Mouse (Mus musculus) heart, embryonic 14.5 days (tissue): Measurements from ENCODE around the gene Rtn4rl1. TPM values are rescaled to one million over a fixed set of nuclear protein-coding genes. Genes with fewer than 3 reads are reported as not detected.

Source experiments
- ATAC-seq: fragments of 200-750 bp; cut with Nextera tagmentation; 2 replicates; pipeline ENCODE4 v1.8.0; 2017; ENCODE audit warnings: low read depth, moderate TSS enrichment; ENCODE audit not compliant: insufficient number of reproducible peaks, insufficient read depth, low FRiP score
- H3K27ac ChIP-seq, 2 experiments: fragments of 200-500 bp in 1 of 2; fragments of 300-500 bp in 1 of 2; sonication (generic) in 1 of 2; replicated peaks in 1 of 2; 2 replicates each; pipeline ENCODE4 v1.5.1; 2012 to 2014; ENCODE audit warnings: low read depth in 2 of 2, low read length in 2 of 2, control low read depth in 1 of 2, mild to moderate bottlenecking in 1 of 2, mixed read lengths in 1 of 2; ENCODE audit not compliant: control insufficient read depth in 1 of 2, insufficient read depth in 1 of 2
- H3K27me3 ChIP-seq: fragments of 300-500 bp; sonication (generic); 2 replicates; pipeline ENCODE4 v1.6.1; 2014; ENCODE audit warnings: mild to moderate bottlenecking, low read length, control low read depth; ENCODE audit not compliant: control insufficient read depth, insufficient read depth
- H3K36me3 ChIP-seq: fragments of 300-500 bp; sonication (generic); 2 replicates; pipeline ENCODE4 v1.6.1; 2014; ENCODE audit warnings: mild to moderate bottlenecking, control low read depth, low read length, mixed read lengths; ENCODE audit not compliant: control insufficient read depth, insufficient read depth
- H3K4me1 ChIP-seq, 2 experiments: fragments of 200-500 bp in 1 of 2; fragments of 300-500 bp in 1 of 2; sonication (generic) in 1 of 2; 2 replicates each; pipeline ENCODE4 v1.6.1; 2012 to 2014; ENCODE audit warnings: low read length in 2 of 2, control low read depth in 1 of 2, mixed read lengths in 1 of 2; ENCODE audit not compliant: control insufficient read depth in 2 of 2, insufficient read depth in 2 of 2
- H3K4me2 ChIP-seq: fragments of 300-500 bp; sonication (generic); 2 replicates; pipeline ENCODE4 v1.6.1; 2014; ENCODE audit warnings: mild to moderate bottlenecking, low read length
- H3K4me3 ChIP-seq, 2 experiments: fragments of 200-500 bp in 1 of 2; fragments of 300-500 bp in 1 of 2; sonication (generic) in 1 of 2; 2 replicates each; pipeline ENCODE4 v1.5.1; 2012 to 2014; ENCODE audit warnings: low read length in 2 of 2, mild to moderate bottlenecking in 2 of 2, control low read depth in 1 of 2, low read depth in 1 of 2, moderate library complexity in 1 of 2; ENCODE audit not compliant: control insufficient read depth in 1 of 2, insufficient read depth in 1 of 2
- H3K9ac ChIP-seq: fragments of 300-500 bp; sonication (generic); 2 replicates; pipeline ENCODE4 v1.6.1; 2014; ENCODE audit warnings: mild to moderate bottlenecking, low read length
- H3K9me3 ChIP-seq: fragments of 300-500 bp; sonication (generic); 2 replicates; pipeline ENCODE4 v1.6.1; 2016; ENCODE audit warnings: low read length, control low read depth; ENCODE audit not compliant: control insufficient read depth
- WGBS: fragments of 180-500 bp; shearing (Covaris S2); extraction: QIAGEN DNeasy Blood & Tissue Kit; methylation state at CpG from one replicate; pipeline ENCODE4 v1.1.7; 2014; 5-methylcytosine and 5-hydroxymethylcytosine counted together
- polyA plus RNA-seq: library from polyadenylated mRNA; unstranded; fragments of >200 nt; fragmentation: Nextera tagmentation; extraction: Ambion mirVana; gene quantifications from 2 replicates; pipeline ENCODE4 v1.2.1, GENCODE M21; 2014

Gene Rtn4rl1
- polyA plus RNA-seq, 1 experiment from 2014 or later = 17.3 TPM

GRCm38 (mm10) chr11:75257056-75257648 lies 63.6 kb downstream of the Rtn4rl1 start:
- H3K36me3 ChIP-seq = no peaks in the 10 kb centered on the region
- H3K27me3 ChIP-seq = no peaks in the 10 kb centered on the region
- H3K4me2 ChIP-seq = no peak overlapping the region
- ATAC-seq = no peak
- H3K4me3 ChIP-seq = no peak overlapping the region
- no peak overlapping the region for H3K27ac ChIP-seq
- H3K9ac ChIP-seq = no peak overlapping the region
- 76% methylated on average over 4 of the region's 4 CpGs for WGBS
- no peaks in the 10 kb centered on the region for H3K9me3 ChIP-seq
- peaks cover 25 to 38% of the 10 kb centered on the region in 2 experiments for H3K4me1 ChIP-seq

- Histone ChIP-seq H3K27me3 (no peaks in the 10 kb centered on the region), H3K9me3 (no peaks in the 10 kb centered on the region), H3K36me3 (no peaks in the 10 kb centered on the region), H3K9ac (no peak overlapping the region), H3K27ac (no peak overlapping the region), H3K4me3 (no peak overlapping the region), H3K4me2 (no peak overlapping the region), H3K4me1 (peaks cover 29 to 42% of the 10 kb centered on the region in 2 experiments)
- no peak for ATAC-seq
- 54% methylated on average over 6 of the region's 6 CpGs for WGBS
These were observed 65.8 kb downstream of the Rtn4rl1 start for GRCm38 (mm10) chr11:75259416-75259815.

- 0 out of 2 replicates have a peak, but pooled peaks cover 3% of the 10 kb centered on the region for H3K36me3 ChIP-seq
- no peak overlapping the region for H3K4me3 ChIP-seq
- no peaks in the 10 kb centered on the region for H3K27me3 ChIP-seq
- peaks cover 23 to 40% of the 10 kb centered on the region in 2 experiments for H3K4me1 ChIP-seq
- no peak overlapping the region for H3K9ac ChIP-seq
- H3K9me3 ChIP-seq = no peaks in the 10 kb centered on the region
- ATAC-seq = no peak
- no peak overlapping the region for H3K27ac ChIP-seq
- 65% methylated on average over 10 of the region's 10 CpGs for WGBS
- H3K4me2 ChIP-seq = no peak overlapping the region
These were observed 66.5 kb downstream of the Rtn4rl1 start for GRCm38 (mm10) chr11:75259996-75260561.

GRCm38 (mm10) chr11:75261016-75261415 lies 67.4 kb downstream of the Rtn4rl1 start:
- Histone ChIP-seq H3K27me3 (no peaks in the 10 kb centered on the region), H3K9ac (peak overlapping the region; percentile 11; the same call in 1 of the 2 replicates), H3K4me3 (no peak overlapping the region), H3K4me2 (no peak overlapping the region), H3K4me1 (peaks cover 24 to 36% of the 10 kb centered on the region in 2 experiments), H3K27ac (no peak overlapping the region), H3K9me3 (no peaks in the 10 kb centered on the region), H3K36me3 (peaks cover 7% of the 10 kb centered on the region)
- 83% methylated on average over 2 of the region's 2 CpGs for WGBS
- ATAC-seq = no peak

- peaks cover 24 to 36% of the 10 kb centered on the region in 2 experiments for H3K4me1 ChIP-seq
- no peak for ATAC-seq
- no peaks in the 10 kb centered on the region for H3K9me3 ChIP-seq
These were observed 68.1 kb downstream of the Rtn4rl1 start for GRCm38 (mm10) chr11:75261730-75262129.

GRCm38 (mm10) chr11:75262181-75262580 lies 68.6 kb downstream of the Rtn4rl1 start:
- Histone ChIP-seq H3K36me3 (peaks cover 13% of the 10 kb centered on the region), H3K4me1 (peaks cover 24 to 36% of the 10 kb centered on the region in 2 experiments), H3K27ac (no peak overlapping the region; a peak in 1 of 4 replicates), H3K9ac (no peak overlapping the region), H3K9me3 (no peaks in the 10 kb centered on the region), H3K4me2 (no peak overlapping the region), H3K27me3 (no peaks in the 10 kb centered on the region), H3K4me3 (no peak overlapping the region)
- 59% methylated on average over 3 of the region's 3 CpGs for WGBS
- no peak for ATAC-seq

More at GRCm38 (mm10) chr11:75261730-75262129, 68.1 kb downstream of the Rtn4rl1 start:
- peaks cover 13% of the 10 kb centered on the region for H3K36me3 ChIP-seq
- no peak overlapping the region for H3K27ac ChIP-seq
- H3K4me2 ChIP-seq = no peak overlapping the region
- 83% methylated on average over 4 of the region's 4 CpGs for WGBS
- H3K27me3 ChIP-seq = no peaks in the 10 kb centered on the region
- 0 out of 2 replicates have a peak overlapping the region, but pooled peaks have one; percentile 41 for H3K9ac ChIP-seq
- H3K4me3 ChIP-seq = no peak overlapping the region

- no peak overlapping the region for H3K4me2 ChIP-seq
- H3K27ac ChIP-seq = peak overlapping the region in 1 of 2 experiments; percentile 43; a peak in 2 of 4 replicates
- H3K4me3 ChIP-seq = no peak overlapping the region
- H3K9me3 ChIP-seq = no peaks in the 10 kb centered on the region
- ATAC-seq = no peak
- peaks cover 26 to 41% of the 10 kb centered on the region in 2 experiments for H3K4me1 ChIP-seq
- no peak overlapping the region for H3K9ac ChIP-seq
- WGBS = 57% methylated on average over 5 of the region's 5 CpGs
- no peaks in the 10 kb centered on the region for H3K27me3 ChIP-seq
- H3K36me3 ChIP-seq = peaks cover 13% of the 10 kb centered on the region
These were observed 69.2 kb downstream of the Rtn4rl1 start for GRCm38 (mm10) chr11:75262791-75263190.
